Mouse (Mus musculus): ENCODE measurements at regions not wholly inside any gene's neighbourhood (a gene's known extent, or its start where the extent isn't known, plus 50 kb on each side); places are given as distances from the start of the nearest gene placed in this dataset.
"Not testable (repeated sequence)": the region's sequence is repeated elsewhere in the genome, so short reads cannot be mapped to it uniquely, and the experiment has no call there.

GRCm38 (mm10) chr5:3260289-3260688 lies 81.0 kb upstream of the Cdk6 start:
- DNase-seq (ENCODE audit: low read depth in 1 of 2, low spot score in 2 of 2): no peak
- H3K27ac ChIP-seq (ENCODE audit: insufficient read depth, low read length): no peak overlapping the region
- WGBS: 92% methylated on average over 1 of the region's 1 CpGs
- no peaks in the 10 kb centered on the region for H3K4me1 ChIP-seq (ENCODE audit: control insufficient read depth, insufficient read depth, insufficient read length)
- no peaks in the 10 kb centered on the region for H3K27me3 ChIP-seq (ENCODE audit: control insufficient read depth, insufficient read depth, low read length)
- TF ChIP-seq CTCF (IDR thresholded peaks at IDR 0.05; ENCODE audit: extremely low read depth, insufficient read depth, insufficient read length, insufficient replicate concordance): no peak
- no peak for TF ChIP-seq POLR2A (IDR thresholded peaks at IDR 0.05; ENCODE audit: low read depth, low read length)
- no peaks in the 10 kb centered on the region for H3K36me3 ChIP-seq (ENCODE audit: control insufficient read depth, insufficient read depth, low read length)
- H3K4me3 ChIP-seq (ENCODE audit: extremely low read depth, insufficient read depth, insufficient read length): no peak overlapping the region

GRCm38 (mm10) chr5:3264988-3265738 lies 76.1 kb upstream of the Cdk6 start:
- H3K36me3 ChIP-seq (ENCODE audit: control insufficient read depth, insufficient read depth, low read length); H3K4me3 ChIP-seq (ENCODE audit: extremely low read depth, insufficient read depth, insufficient read length); DNase-seq (ENCODE audit: low read depth in 1 of 2, low spot score in 2 of 2); H3K27ac ChIP-seq (ENCODE audit: insufficient read depth, low read length); H3K4me1 ChIP-seq (ENCODE audit: control insufficient read depth, insufficient read depth, insufficient read length); H3K27me3 ChIP-seq (ENCODE audit: control insufficient read depth, insufficient read depth, low read length): not testable (repeated sequence)
- WGBS: 53% methylated on average over 8 of the region's 8 CpGs

GRCm38 (mm10) chr5:3267021-3267420 lies 74.3 kb upstream of the Cdk6 start:
- TF ChIP-seq CTCF (IDR thresholded peaks at IDR 0.05; ENCODE audit: extremely low read depth, insufficient read depth, insufficient read length, insufficient replicate concordance) (no peak), POLR2A (IDR thresholded peaks at IDR 0.05; ENCODE audit: low read depth, low read length) (no peak)
- 93% methylated on average over 5 of the region's 5 CpGs for WGBS
- Histone ChIP-seq H3K4me1 (ENCODE audit: control insufficient read depth, insufficient read depth, insufficient read length) (no peaks in the 10 kb centered on the region), H3K36me3 (ENCODE audit: control insufficient read depth, insufficient read depth, low read length) (no peaks in the 10 kb centered on the region), H3K27ac (ENCODE audit: insufficient read depth, low read length) (no peak overlapping the region), H3K27me3 (ENCODE audit: control insufficient read depth, insufficient read depth, low read length) (no peaks in the 10 kb centered on the region), H3K4me3 (ENCODE audit: extremely low read depth, insufficient read depth, insufficient read length) (no peak overlapping the region)
- no peak for DNase-seq (ENCODE audit: low read depth in 1 of 2, low spot score in 2 of 2)

GRCm38 (mm10) chr5:3269760-3270159 lies 71.5 kb upstream of the Cdk6 start:
- H3K4me1 ChIP-seq (ENCODE audit: control insufficient read depth, insufficient read depth, insufficient read length): no peaks in the 10 kb centered on the region
- TF ChIP-seq POLR2A (IDR thresholded peaks at IDR 0.05; ENCODE audit: low read depth, low read length) (no peak), CTCF (IDR thresholded peaks at IDR 0.05; ENCODE audit: extremely low read depth, insufficient read depth, insufficient read length, insufficient replicate concordance) (no peak)
- WGBS: 37% methylated on average over 7 of the region's 7 CpGs
- no peaks in the 10 kb centered on the region for H3K27me3 ChIP-seq (ENCODE audit: control insufficient read depth, insufficient read depth, low read length)
- no peak overlapping the region for H3K4me3 ChIP-seq (ENCODE audit: extremely low read depth, insufficient read depth, insufficient read length)
- H3K36me3 ChIP-seq (ENCODE audit: control insufficient read depth, insufficient read depth, low read length): no peaks in the 10 kb centered on the region
- H3K27ac ChIP-seq (ENCODE audit: insufficient read depth, low read length): no peak overlapping the region
- no peak for DNase-seq (ENCODE audit: low read depth in 1 of 2, low spot score in 2 of 2)

GRCm38 (mm10) chr5:3273140-3273539 lies 68.1 kb upstream of the Cdk6 start:
- H3K4me3 ChIP-seq (ENCODE audit: extremely low read depth, insufficient read depth, insufficient read length); DNase-seq (ENCODE audit: low read depth in 1 of 2, low spot score in 2 of 2); H3K27ac ChIP-seq (ENCODE audit: insufficient read depth, low read length); H3K4me1 ChIP-seq (ENCODE audit: control insufficient read depth, insufficient read depth, insufficient read length); H3K27me3 ChIP-seq (ENCODE audit: control insufficient read depth, insufficient read depth, low read length); H3K36me3 ChIP-seq (ENCODE audit: control insufficient read depth, insufficient read depth, low read length): not testable (repeated sequence)
- WGBS: 14% methylated on average over 1 of the region's 1 CpGs

GRCm38 (mm10) chr5:3277241-3277640 lies 64.0 kb upstream of the Cdk6 start:
- H3K4me3 ChIP-seq (ENCODE audit: extremely low read depth, insufficient read depth, insufficient read length); H3K36me3 ChIP-seq (ENCODE audit: control insufficient read depth, insufficient read depth, low read length); DNase-seq (ENCODE audit: low read depth in 1 of 2, low spot score in 2 of 2); H3K27me3 ChIP-seq (ENCODE audit: control insufficient read depth, insufficient read depth, low read length); H3K4me1 ChIP-seq (ENCODE audit: control insufficient read depth, insufficient read depth, insufficient read length); H3K27ac ChIP-seq (ENCODE audit: insufficient read depth, low read length): not testable (repeated sequence)
- WGBS: 94% methylated on average over 16 of the region's 16 CpGs

GRCm38 (mm10) chr5:3278956-3279355 lies 62.3 kb upstream of the Cdk6 start:
- 85% methylated on average over 5 of the region's 5 CpGs for WGBS

GRCm38 (mm10) chr5:3281911-3282506 lies 59.3 kb upstream of the Cdk6 start:
- H3K4me1 ChIP-seq (ENCODE audit: control insufficient read depth, insufficient read depth, insufficient read length); H3K27ac ChIP-seq (ENCODE audit: insufficient read depth, low read length); H3K27me3 ChIP-seq (ENCODE audit: control insufficient read depth, insufficient read depth, low read length); H3K36me3 ChIP-seq (ENCODE audit: control insufficient read depth, insufficient read depth, low read length); H3K4me3 ChIP-seq (ENCODE audit: extremely low read depth, insufficient read depth, insufficient read length); DNase-seq (ENCODE audit: low read depth in 1 of 2, low spot score in 2 of 2): not testable (repeated sequence)
- whole genome bisulfite sequencing: 82% methylated on average over 8 of the region's 8 CpGs

More at GRCm38 (mm10) chr5:3278956-3279355, 62.3 kb upstream of the Cdk6 start:
- H3K36me3 ChIP-seq (ENCODE audit: control insufficient read depth, insufficient read depth, low read length); DNase-seq (ENCODE audit: low read depth in 1 of 2, low spot score in 2 of 2); H3K27ac ChIP-seq (ENCODE audit: insufficient read depth, low read length); H3K27me3 ChIP-seq (ENCODE audit: control insufficient read depth, insufficient read depth, low read length); H3K4me1 ChIP-seq (ENCODE audit: control insufficient read depth, insufficient read depth, insufficient read length); H3K4me3 ChIP-seq (ENCODE audit: extremely low read depth, insufficient read depth, insufficient read length): not testable (repeated sequence)
